16 mouse cellular contexts compared by ENCODE assay signal in the genomic region with DNA sequence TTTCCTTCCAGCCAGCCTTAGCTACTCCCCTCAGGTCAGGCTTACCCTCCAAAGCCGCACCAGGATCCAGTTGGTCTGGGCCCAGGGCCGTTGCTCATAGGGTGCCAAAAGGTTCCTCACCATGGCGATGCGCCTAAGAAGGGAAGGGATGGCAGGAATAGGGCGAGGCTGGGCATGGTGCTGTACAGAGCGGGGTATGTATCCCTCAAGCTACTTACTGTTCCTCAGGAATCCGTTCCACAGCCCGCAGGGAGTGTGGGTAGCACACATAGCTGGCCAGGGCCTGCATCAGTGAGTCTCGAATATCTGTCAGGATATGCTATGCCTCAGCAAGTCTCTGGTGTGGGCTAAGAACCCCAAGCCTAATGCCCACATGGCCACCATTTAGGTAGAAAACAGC. TPM values are rescaled to one million over a fixed set of nuclear protein-coding genes. Genes with fewer than 3 reads are reported as not detected.
"Had no signal": no experiment of that assay in that cellular context is flagged by ENCODE, and none has a peak within 500 bp of the region (broad histone marks: within the 10 kb centered on the region; RNA-seq: fewer than 3 reads in every experiment).

No protein-coding gene starts in this region.

- ATAC-seq: liver, postnatal 0 days had no signal

- H3K4me3 ChIP-seq: layer of hippocampus, adult 2 months; limb, embryonic 12.5 days; liver, embryonic 13.5 days; lung, embryonic 15.5 days; megakaryocyte, embryonic 14.5 days; stomach, embryonic 15.5 days had no signal

- H3K27me3 ChIP-seq: limb, embryonic 12.5 days; liver, embryonic 13.5 days; lung, embryonic 15.5 days; megakaryocyte, embryonic 14.5 days; stomach, embryonic 15.5 days had no signal

- H3K27ac ChIP-seq: layer of hippocampus, adult 2 months; limb, embryonic 12.5 days; liver, embryonic 13.5 days; lung, embryonic 15.5 days; macrophage; stomach, embryonic 15.5 days had no signal

- H3K9ac ChIP-seq: limb, embryonic 12.5 days; liver, embryonic 13.5 days; liver, postnatal 0 days; lung, embryonic 15.5 days; stomach, embryonic 15.5 days had no signal

- DNase-seq: kidney, postnatal 10 days; kidney, postnatal 4 days; liver; liver, embryonic 13.5 days; liver, postnatal 0 days; lung, postnatal 14 days; midbrain, embryonic 14.5 days had no signal

- H3K4me2 ChIP-seq: limb, embryonic 12.5 days; liver, embryonic 13.5 days; lung, embryonic 15.5 days; stomach, embryonic 15.5 days had no signal

- H3K9me3 ChIP-seq: limb, embryonic 12.5 days; liver, embryonic 13.5 days; lung, embryonic 15.5 days; megakaryocyte, embryonic 14.5 days; stomach, embryonic 15.5 days had no signal

RNA-seq across cellular contexts. Expression of a gene that starts 21.9 kb away (rescaled TPM):
- total RNA-seq: layer of hippocampus, adult 2 months; layer of hippocampus, postnatal 10 days; left cerebral cortex, postnatal 36 days had no signal
- polyA plus RNA-seq: kidney, embryonic 14.5 days; midbrain, embryonic 14.5 days had no signal
